Mouse (Mus musculus): ENCODE measurements around the gene Zdhhc8.

The Zdhhc8 gene

GRCm38 (mm10) chr16:18234671-18235388 is at the start of gene Zdhhc8:
TSS of gene Zdhhc8 (minus strand) at chr16:18235136.
- DNase-seq (ENCODE audit: low spot score): peak; percentile 75

GRCm38 (mm10) chr16:18275166-18275565 is 40.2 kb upstream of the Zdhhc8 start:
- no peak for DNase-seq (ENCODE audit: low spot score)

DNA sequence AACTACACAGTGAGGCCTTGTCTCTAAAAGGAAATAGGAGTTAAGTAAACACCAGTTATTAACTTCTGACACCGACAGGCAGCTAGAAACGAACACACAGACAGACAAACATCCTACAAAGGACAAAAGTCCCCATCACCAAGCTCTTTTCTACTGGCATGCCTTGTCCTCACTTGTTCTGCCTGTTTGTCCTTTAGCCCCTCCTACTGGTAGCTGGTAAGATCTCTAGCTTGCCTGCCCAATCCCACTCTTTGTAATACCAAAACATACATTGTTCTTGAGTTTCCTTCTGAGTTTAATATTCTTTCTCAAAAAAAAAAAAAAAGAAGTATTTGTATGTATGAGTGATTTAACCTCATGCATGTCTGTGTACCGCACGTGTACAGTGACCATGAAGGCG is 33.2 kb upstream of the Zdhhc8 start:
- DNase-seq (ENCODE audit: low spot score): peak; percentile 42

DNA sequence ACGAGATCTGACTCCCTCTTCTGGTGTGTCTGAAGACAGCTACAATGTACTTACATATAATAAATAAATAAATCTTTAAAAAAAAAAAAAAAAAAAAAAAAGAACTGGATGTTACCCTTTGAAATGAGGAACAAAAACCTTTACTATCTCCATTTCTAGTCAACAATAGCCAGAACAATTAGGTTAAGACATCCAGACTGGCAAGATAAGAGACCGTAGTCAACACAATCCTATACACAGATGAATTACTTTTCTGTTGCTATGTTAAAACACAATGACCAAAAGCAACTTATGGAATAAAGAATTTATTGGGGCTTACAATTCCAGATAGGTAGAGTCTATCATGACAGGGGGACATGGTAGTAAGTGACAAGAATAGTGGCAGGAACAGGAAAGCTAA is 30.1 kb upstream of the Zdhhc8 start:
- DNase-seq (ENCODE audit: low spot score): no peak

GRCm38 (mm10) chr16:18258221-18258620 is 23.3 kb upstream of the Zdhhc8 start, which contains the start of gene Gm49776:
TSS of gene Gm49776 (minus strand) at chr16:18258321.
- no peak for DNase-seq (ENCODE audit: low spot score)

GRCm38 (mm10) chr16:18253866-18254265 is 18.9 kb upstream of the Zdhhc8 start:
- no peak for DNase-seq (ENCODE audit: low spot score)

- DNase-seq (ENCODE audit: low spot score): no peak
These were observed 17.8 kb upstream of the Zdhhc8 start for GRCm38 (mm10) chr16:18252736-18253135.

- DNase-seq (ENCODE audit: low spot score): no peak
These were observed 16.2 kb upstream of the Zdhhc8 start for GRCm38 (mm10) chr16:18250828-18251790.

DNA sequence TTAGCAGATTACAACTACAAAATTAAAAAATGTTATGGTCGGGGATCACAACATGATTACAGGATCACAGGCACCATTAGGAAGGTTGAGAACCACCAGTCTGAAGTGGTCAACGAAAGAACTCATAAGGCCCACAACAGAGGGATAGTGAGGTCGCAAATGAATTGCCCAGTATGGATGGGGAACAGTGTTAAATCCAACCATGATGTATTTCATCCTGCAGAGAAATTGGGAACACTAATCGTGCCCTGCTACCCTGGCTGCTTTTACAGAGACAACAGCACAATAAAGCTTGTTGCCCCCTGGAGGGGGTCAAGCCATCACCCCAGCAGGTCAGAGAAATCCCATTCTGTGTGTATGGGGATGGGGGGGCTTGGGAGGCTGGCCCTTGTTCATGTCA is 15.3 kb upstream of the Zdhhc8 start:
- no peak for DNase-seq (ENCODE audit: low spot score)

- peak; percentile 50 for DNase-seq (ENCODE audit: low spot score)
These were observed 14.5 kb upstream of the Zdhhc8 start for GRCm38 (mm10) chr16:18249364-18249967.

DNA sequence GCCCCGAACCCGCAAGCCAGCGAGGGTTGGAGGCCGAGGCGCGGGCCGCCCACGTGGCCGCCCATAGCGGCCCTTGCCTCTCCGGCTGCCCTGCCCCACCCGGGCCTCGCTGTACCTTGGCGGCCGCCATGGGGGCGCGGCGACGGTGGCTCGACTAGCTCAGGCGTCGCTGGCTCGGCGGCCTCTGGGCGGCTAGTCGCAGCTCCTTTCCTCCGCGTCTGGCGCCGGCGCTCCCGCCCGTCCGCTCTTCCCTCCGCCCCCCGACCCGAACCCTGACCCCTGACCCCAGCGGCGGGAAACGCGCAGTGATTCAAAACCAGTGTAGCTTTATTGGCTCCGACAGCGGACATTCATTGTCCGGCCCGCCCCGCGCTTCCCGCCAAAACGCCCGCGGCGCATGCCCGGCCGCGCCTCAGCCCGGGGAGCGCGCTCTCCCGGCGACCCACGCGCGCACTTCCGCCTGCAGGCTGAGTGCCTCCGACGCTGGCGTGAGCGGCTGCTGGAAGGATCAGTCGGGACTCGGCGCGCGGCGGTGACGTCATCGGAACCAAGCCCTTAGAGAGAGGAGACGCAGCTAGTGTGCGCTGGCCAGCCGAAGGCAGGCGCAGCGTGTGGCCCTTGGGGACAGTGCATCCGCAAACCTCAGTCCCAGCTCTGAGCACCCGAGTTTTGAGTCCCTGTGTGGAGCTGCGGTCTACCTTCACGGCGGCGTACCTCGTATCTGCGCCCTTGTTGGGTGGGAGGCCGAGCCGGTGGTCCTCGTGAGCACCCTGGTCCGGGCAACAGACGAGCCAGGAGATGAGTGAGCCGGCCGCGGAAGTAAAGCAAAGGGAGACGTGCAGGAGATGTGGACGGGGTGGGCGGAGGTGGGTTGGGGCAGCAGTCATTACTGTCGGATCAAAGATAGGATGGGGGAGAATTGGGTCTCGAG is 13.8 kb upstream of the Zdhhc8 start, which contains the start of the genes Trmt2a and Ranbp1:
TSS of gene Trmt2a (plus strand) at position 247 of the 931 bp plus-strand sequence.
TSS of gene Ranbp1 (minus strand) at position 300 of the 931 bp plus-strand sequence.
- peak; percentile 98 for DNase-seq (ENCODE audit: low spot score)

DNA sequence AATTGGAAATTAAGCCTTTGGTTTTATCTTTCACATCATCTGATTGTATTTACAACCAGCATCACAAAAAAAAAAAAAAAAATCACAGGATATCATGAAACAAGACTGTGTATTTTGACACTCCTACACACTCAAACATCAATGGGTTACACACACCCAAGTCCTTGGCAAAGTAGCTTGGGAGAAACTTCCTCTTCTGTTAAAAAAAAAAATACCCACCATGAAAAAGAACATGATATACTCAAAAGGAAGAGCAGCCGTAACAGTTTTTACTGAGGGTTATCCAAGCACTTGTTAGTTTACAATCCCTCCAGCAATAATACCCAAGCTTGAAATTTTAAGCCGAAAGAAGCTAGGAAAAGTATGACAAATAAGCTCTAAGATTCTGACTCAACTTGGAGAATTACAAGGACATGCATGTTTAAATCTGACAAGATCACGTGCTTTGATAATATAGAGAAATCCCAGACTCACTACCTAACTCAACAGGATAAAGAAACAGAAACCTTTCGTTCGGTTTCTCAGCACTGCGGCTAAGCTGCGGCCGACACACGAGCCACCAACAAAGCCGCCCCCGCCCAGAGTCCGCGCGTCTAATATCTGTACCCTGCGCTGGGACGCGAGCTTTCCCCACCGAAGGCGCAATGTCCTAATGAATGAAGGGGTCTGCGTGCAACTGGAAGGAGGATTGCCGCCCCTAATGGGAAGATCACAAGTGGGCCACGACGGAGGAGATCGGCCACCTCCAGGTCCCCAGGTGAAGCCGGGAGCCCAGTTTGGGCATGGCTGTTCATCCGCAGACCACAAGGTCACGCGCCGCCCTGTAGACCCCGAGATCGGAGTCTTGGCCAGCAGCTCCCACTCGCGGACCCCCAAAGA is 12.8 kb upstream of the Zdhhc8 start:
- DNase-seq (ENCODE audit: low spot score): peak; percentile 46

DNA sequence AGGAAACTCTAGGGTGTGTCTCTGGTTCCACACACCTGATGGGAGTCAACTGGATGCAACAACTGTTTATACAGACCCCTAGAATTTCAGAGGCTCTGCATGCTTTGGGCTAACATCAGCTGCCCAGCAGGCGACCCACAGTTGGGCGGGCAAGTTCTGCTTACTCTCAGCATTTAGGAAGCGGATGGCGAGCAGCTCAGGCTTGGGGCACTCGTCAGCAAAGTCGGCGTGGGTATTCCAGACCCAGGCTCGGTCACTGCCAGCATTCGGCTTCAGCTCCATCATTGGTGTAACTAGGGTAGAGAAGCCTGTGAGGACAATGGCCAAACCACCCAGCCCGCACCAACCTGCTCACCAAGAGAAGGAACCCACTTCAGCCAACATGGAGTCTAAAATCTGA is 6.6 kb upstream of the Zdhhc8 start:
- DNase-seq (ENCODE audit: low spot score): no peak

- no peak for DNase-seq (ENCODE audit: low spot score)
These were observed 2.0 kb upstream of the Zdhhc8 start for GRCm38 (mm10) chr16:18236676-18237501.

DNA sequence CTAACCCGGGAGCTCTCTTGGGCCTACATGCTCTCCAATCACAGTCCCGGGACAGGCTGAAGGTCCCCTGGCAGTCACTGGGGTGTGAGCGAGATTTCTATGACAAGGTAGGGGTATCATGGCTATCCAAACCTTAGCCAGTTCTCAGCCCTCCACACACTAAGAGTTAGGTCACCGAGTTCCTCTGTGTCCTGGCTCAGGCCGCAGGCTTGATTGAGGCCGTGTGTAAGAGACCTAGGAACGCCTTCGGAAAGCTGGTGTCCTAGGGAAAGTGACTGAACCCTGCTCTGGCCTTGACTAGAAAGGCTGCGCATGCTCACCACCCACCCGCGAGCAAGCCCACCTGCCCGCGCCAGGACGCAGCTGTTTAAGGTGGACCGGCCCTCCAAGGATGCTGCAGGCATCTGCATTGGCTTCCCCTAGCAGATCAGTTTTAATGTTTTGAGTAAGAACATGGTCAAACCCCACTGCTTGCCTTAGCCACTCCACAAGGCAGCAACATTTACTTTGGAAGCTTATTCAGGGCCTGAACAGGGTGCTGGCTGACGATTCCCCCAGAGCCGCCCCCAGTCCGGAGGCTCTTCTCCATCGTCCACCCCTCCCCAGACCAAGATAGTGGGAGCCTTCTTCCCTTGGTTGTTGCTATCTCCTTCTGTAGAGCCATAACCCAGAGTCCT is 591 bp upstream of the Zdhhc8 start:
- peak; percentile 74 for DNase-seq (ENCODE audit: low spot score)

DNA sequence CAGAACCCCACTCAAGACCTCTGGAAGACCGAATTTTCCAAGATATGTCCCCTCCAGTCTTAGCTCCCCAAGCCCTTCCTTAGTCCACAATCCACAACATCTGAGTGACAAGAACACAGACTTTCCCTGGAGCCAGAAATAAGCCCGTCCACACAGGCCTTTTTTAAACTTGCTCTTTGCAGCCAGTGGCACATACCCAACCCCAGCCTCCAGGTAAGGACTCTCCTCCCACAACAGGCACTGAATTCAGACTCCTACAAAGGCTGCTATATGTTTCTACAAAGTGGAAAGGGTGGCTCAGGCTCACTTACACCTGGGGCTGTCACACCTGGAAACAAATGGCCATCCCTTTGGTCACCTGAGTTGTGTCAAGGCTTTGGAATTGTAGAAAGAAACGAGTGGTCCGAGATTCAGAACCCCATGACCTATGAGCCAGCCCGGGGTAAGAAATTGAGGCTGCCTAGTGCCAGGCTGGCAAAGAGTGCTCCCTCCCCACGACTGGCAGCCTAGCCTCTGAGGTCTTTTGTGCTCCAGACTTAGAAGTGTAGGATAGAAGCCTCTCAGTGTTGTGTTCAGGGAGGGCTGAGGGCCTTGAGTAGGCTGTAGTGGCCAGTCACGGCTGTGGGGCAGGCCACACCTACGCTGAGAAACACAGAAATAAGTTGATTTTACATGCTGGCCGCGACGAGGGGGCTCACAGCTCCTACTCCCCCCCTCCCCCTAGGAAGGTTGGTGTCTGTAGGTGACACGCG is 841 bp downstream of the Zdhhc8 start:
- peak; percentile 21 for DNase-seq (ENCODE audit: low spot score)

- DNase-seq (ENCODE audit: low spot score): no peak
These were observed 1.5 kb downstream of the Zdhhc8 start for GRCm38 (mm10) chr16:18233451-18233850.

DNA sequence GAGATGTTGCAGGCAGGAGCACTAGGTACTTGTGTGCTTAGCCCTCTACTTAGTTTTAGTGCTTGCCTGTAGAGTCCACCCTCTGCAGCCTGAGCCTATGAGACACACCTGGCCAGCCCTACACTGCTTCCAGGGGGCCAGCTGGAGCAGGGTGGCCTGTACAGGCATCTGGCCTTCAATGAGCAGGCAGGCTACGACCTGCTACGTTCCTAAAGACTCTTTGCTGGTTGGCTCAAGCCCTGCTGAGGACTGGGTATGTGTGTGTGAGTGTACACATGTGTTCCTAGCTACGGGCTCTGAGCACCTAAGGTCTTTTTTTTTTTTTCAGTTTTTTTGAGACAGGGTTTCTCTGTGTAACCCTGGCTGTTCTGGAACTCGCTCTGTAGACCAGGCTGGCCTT is 3.5 kb downstream of the Zdhhc8 start:
- no peak for DNase-seq (ENCODE audit: low spot score)
